Mouse (Mus musculus) embryo, embryonic 10.5 days (tissue): Measurements from ENCODE around the gene Tns2.
"Not testable (repeated sequence)": the region's sequence is repeated elsewhere in the genome, so short reads cannot be mapped to it uniquely, and the experiment has no call there.

Experiments
- DNase-seq: peaks from one replicate; pipeline ENCODE4 v3.0.0-alpha.2; 2015; ENCODE audit warnings: low spot score

The Tns2 gene

GRCm38 (mm10) chr15:102100161-102100981, at the start of gene Tns2:
Gene Tns2 (plus strand): TSS chr15:102100413.
- peak; percentile 78 for DNase-seq

DNA sequence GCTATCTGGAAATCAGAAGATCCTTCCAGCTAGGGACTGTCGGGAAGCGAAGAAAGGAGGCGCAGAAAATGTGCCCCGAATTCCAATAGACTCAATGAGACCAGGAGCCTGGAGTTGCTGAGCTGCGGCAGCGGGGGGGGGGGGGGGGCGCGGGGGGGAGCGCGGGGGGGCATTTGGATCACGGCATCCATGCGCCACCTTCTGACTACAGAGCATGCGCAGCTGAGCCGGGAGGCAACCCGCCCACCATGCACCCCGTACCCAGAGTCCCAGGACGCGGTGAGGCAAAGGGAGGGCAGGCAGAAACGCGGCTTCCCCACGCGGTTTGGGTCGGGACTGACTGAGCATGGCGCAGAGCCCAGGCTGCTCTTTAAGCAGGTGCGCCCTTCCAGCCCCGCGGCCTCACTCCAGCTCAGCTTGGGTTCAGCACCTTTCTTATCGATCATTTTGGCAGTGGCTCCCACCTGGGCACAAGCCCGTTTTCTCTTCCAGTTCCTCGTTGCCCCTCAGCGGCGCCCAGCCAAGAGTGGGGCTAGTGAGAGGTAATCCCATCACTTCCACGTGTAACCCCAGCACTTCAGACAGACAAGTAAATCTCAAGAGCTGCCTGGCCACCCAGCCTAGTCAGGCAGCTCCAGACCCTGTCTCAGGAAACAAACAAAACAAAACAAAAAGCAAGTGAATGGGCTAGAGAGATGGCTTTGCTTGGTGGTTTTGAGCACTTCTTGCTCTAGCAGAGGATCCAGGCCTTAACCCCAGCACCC, 48.1 kb upstream of the Tns2 start:
- DNase-seq, result peak; percentile 79

GRCm38 (mm10) chr15:102056495-102057174, 43.6 kb upstream of the Tns2 start:
- no peak for DNase-seq

DNA sequence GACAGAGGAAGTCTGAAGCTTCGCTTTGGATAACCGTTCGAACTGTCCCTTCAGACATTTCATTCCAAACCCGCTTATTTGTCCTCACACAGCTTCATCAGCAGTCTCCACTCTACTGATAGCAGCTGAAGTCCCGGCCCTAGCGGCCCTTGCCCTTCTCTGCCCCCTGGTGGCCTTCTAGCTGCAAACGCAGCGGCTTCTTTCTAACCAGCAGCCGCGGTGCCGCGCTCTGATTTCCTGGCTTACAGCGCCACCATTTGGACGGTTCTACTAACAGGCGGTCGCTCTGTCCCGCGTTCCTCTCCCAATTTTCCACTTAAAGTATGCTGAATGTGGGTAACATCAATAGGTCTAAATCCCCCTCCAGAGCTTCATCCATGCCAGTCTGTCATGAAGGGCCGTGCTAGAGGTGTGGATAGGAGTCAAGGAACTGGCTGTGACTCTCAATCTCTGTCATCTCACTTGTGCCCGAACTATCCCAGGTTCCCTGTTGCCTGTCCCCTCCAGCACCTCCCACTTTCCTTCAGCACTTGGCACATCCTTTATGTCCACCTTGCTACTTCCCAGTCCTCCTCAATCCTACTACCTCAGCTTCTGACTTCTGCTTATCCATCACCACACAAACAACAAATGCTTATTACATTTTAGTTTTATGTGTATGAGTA, 34.4 kb upstream of the Tns2 start:
- peak; percentile 98 for DNase-seq

DNA sequence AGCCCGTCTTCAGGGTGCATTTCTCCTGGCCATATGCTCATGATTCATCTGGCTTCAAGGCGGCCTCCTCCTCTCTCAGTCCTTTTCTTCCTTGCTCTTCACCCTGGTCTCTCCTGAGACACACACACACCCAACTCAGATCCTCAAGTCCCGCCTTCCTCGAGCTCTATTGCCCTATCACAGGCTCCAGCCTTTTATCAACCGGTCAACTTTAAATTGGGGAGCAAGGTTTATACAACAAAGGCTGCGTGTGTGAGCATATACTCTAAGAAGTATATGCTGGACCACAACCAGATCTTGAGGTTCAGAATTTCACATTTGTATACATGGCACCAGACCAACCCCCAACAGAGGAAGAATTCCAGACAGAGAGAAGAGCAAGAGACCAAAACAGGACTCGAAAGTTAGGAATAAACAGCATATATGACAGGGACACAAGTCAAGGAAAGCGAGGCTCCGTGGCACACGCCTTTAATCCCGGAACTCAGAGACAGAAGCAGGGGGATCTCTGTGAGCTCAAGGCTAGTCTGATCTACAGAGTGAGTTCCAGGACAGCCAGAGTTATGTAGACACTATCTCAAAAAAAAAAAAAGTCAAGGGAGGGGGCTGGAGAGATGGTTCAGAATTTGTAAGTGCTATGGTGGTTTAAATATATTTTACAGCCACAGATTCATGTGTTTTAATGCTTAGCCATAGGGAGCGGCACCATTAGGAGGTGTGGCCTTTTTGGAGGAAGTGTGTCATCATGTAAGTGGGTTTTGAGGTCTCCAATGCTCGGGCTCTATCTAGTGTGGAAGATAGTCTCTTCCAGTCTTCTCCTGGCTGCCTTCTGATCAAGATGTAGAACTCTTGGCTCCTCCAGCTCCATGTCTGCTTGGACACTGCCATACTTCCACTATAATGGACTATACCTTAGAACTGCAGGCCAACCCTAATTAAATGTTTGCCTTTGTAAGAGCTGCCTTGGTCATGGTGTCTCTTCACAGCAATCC, 29.4 kb upstream of the Tns2 start:
- no peak for DNase-seq

DNA sequence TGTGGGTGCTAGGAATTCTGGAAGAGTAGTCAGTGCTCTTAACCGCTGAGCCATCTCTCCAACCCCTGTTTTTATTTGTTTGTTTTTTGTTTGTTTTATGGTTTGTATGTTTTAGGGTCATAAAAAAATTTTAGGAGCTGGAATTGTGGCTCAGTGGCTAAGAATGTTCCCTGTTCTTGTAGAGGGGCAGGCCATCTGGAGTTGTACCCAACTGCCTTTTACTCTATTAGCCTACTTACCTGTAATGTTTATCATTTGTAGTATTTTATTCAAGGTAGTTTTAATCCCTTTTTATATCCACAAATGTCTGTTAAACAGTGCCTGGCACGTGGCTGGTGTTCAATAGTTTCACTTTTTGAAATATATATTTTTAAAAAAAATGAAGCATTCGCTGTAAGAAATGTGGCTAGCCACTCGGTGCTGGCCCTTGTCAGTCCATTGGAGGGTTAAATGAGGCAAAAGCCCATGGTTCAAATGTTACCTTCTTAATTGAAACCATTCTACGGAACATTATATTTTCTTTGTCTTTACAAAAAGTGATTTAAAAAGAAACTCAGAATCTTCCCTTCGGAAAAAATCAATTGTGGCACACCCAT, 27.2 kb upstream of the Tns2 start:
- no peak for DNase-seq

DNA sequence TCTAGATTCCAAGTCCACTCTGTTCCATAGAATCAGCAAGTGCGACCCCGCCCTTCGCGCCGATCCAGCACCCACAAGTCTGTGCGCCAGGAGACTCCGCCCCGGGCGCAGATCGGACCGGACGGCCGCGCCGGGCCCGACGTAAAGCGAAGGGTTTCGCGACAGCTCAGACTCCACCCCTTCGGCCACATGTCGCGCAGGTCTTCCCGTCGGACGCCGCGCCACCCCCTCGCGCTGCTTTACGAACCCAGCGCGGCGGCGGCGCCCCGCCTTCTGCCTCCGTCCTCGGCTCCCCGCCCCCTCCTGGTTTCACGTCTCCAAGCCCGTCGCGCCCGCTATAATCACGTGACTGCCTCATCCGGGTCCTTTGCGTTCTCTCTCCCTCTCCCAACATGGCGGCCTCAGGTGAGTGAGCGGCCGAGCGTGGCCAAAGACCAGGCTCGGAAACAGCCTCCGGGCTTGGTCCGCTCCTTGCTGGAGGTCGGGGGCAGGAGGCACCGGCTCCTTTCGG, 26.6 kb upstream of the Tns2 start, which contains the start of gene Eif4b:
Gene Eif4b, plus strand, starts transcription at position 215 of the 511 bp plus-strand sequence.
- peak; percentile 100 for DNase-seq

DNA sequence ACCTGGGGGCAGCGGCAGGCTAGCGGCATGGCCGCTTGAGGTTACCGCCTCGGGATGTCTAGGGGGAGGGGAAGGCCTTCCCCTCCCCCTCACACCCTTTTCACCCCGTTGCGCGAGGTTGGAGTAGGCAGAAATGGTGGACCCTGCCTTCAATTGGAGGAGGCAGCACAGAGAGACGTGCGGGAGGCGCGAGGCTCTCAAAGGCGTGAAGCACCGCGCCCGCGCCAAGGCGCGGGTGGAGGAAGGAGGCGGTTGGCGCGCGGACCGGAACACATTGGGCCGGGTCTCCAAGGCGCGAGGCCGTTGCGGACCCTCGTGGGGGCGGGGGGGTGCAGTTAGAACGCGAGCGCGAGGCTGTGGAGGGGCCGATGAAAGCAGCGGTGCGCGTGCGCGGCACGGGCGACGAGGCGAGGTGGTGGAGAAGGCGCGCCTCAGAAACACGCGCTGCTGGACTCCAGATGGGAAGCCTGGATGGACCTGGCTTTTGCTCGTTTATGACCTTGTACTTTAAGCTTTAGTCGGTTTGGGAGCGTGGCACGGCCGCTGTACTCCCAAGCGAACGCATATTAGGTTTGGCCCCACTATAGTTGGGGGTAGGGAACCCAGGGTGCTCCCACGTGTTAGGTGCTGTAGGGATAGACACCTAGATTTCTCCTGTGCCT, 26.0 kb upstream of the Tns2 start:
- DNase-seq, result peak; percentile 71

GRCm38 (mm10) chr15:102074876-102075585, 25.2 kb upstream of the Tns2 start:
- DNase-seq, result no peak

DNA sequence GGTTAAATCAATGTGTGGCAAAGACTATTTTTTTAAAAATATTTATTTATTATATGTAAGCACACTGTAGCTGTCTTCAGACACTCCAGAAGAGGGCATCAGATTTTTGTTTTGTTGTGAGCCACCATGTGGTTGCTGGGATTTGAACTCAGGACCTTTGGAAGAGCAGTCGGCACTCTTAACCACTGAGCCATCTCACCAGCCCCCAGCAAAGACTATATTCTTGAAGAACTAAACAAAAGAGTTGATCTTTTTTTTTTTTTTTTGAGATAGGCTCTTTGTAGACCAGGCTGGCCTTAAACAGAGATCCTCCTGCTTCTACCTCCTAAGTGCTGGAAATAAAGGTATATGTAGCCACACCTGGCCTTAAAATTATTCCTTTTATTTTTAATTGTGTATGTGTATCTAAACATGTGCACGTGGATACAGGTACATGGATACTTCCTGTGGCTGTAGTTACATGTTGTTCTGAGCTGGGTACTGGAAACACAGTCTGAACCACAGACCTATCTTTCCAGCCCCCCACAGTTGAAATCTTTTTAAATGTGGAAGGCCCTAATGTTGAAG, 23.0 kb upstream of the Tns2 start:
- DNase-seq, result no peak

GRCm38 (mm10) chr15:102079221-102079620, 21.0 kb upstream of the Tns2 start:
- DNase-seq, result no peak

DNA sequence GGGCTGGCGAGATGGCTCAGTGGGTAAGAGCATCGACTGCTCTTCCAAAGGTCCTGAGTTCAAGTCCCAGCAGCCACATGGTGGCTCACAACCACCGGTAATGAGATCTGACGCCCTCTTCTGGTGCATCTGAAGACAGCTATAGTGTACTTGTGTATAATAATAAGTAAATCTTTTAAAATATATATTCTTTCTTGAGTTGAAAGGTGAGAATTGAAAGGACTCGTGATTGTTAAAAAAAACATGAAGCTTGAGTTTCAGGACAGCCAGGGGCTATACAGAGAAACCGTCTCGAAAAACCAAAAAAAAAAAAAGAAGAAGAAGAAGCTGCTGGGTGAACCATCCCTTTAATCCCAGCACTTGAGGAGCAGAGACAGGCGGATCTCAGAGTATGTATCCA, 20.3 kb upstream of the Tns2 start:
- not testable (repeated sequence) for DNase-seq

DNA sequence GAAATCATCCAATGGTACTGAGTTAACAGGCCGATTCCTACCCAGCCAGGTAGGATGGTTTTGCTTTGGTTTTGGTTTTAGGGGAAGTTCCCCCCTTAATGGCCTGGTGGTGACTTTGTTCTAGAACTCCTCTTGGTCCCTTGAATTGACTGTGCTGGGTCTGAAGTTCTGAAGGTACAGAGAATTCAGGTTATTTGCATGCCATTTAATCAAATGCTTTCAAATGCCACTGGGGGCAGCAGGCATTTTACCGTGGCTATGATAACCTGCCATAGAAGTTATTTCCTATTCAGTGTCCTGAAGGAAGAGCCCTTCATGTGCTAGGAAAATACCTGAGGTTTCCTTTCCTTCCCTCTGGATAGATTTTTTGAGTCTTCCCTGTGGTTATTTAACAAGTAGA, 19.8 kb upstream of the Tns2 start:
- DNase-seq, result no peak

GRCm38 (mm10) chr15:102082148-102082547, 18.1 kb upstream of the Tns2 start:
- no peak for DNase-seq

DNA sequence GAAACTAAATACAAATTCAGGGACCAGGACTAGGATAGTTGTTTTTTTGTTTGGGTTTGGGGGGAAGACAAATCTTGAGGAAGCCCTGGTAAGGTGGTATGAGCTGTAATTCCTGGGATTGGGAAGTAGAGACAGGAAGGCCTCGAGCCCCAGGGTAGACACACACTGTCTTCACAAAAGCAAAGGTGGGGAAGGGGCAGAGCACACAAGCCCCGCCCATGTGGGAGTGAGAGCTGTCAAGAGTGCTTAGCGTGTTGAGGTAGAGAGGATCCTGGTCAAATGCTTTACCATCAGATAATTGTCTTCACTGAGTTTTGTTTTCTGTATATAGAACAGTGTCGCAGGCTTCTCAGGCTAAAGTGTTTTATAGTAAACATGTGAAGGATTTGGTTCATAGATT, 17.2 kb upstream of the Tns2 start:
- no peak for DNase-seq

- DNase-seq, result no peak
Measured at GRCm38 (mm10) chr15:102089914-102090585, 10.2 kb upstream of the Tns2 start.

- no peak for DNase-seq
Measured at GRCm38 (mm10) chr15:102091063-102091679, 9.0 kb upstream of the Tns2 start.

- no peak for DNase-seq
Measured at GRCm38 (mm10) chr15:102091688-102092087, 8.5 kb upstream of the Tns2 start.
